Comparison of ENCODE assay signal across 9 mouse cellular contexts in genomic region chr2:173407133-173407532, GRCm38 (mm10).
A peak's percentile ranks its signal among the peaks of the same experiment; 100 is the strongest.
DNase-seq lines count a peak whose midpoint lies in the region; ATAC-seq and TF ChIP-seq lines count a peak whose summit lies in the region.
"Had no signal": no experiment of that assay in that cellular context is flagged by ENCODE, and none has a peak within 500 bp of the region (broad histone marks: within the 10 kb centered on the region; RNA-seq: fewer than 3 reads in every experiment).

No protein-coding gene starts in this region.

- peaks cover 19% of the 10 kb centered on the region; the same call in 1 of the 2 replicates for H3K4me1 ChIP-seq in forebrain, embryonic 11.5 days (replicated peaks; ENCODE audit: control insufficient read depth, insufficient read depth, low read length)
- peaks cover 13% of the 10 kb centered on the region for H3K4me1 ChIP-seq in hindbrain, embryonic 16.5 days (ENCODE audit: control insufficient read depth, insufficient read depth, low read depth, low read length)
- H3K4me1 ChIP-seq in midbrain, embryonic 10.5 days = peaks cover 37% of the 10 kb centered on the region

- POLR2A ChIA-PET in Patski (lab: Charles Lee) = no interaction called here

- H3K9me3 ChIP-seq in forebrain, embryonic 11.5 days (ENCODE audit: control insufficient read depth, low read length) = no peaks in the 10 kb centered on the region
- no peaks in the 10 kb centered on the region for H3K9me3 ChIP-seq in hindbrain, embryonic 16.5 days (ENCODE audit: control insufficient read depth, low read length)
- no peaks in the 10 kb centered on the region for H3K9me3 ChIP-seq in midbrain, embryonic 10.5 days (replicated peaks)

- TF ChIP-seq CTCF in Patski (IDR thresholded peaks at IDR 0.05) = no peak
- no peak for TF ChIP-seq CTCF in gastrocnemius, adult 2 months (IDR thresholded peaks at IDR 0.05)

- CTCF ChIA-PET in Patski (lab: Charles Lee) = interaction anchor here (1.0 to 1.4 kb wide), 2 partner anchors 131 to 188 kb away, joined by 3 to 4 read pairs; partner anchors contain the start of genes Pmepa1 and Zbp1

- no peaks in the 10 kb centered on the region for H3K27me3 ChIP-seq in Patski
- H3K27me3 ChIP-seq in forebrain, embryonic 11.5 days (ENCODE audit: control insufficient read depth, insufficient read depth, low read length) = no peaks in the 10 kb centered on the region
- H3K27me3 ChIP-seq in hindbrain, embryonic 16.5 days (replicated peaks; ENCODE audit: control insufficient read depth, insufficient read depth, low read length) = no peaks in the 10 kb centered on the region
- H3K27me3 ChIP-seq in midbrain, embryonic 10.5 days (ENCODE audit: low read depth, poor library complexity, severe bottlenecking) = 0 out of 2 replicates have a peak, but pooled peaks cover 4% of the 10 kb centered on the region

- peak overlapping the region; percentile 74 for H3K27ac ChIP-seq in forebrain, embryonic 11.5 days (ENCODE audit: low read depth, low read length)
- no peak overlapping the region for H3K27ac ChIP-seq in hindbrain, embryonic 16.5 days (ENCODE audit: low read depth, low read length)
- H3K27ac ChIP-seq in midbrain, embryonic 10.5 days (replicated peaks) = peak overlapping the region; percentile 52
- H3K27ac ChIP-seq in gastrocnemius, adult 2 months = no peak overlapping the region

- H3K4me2 ChIP-seq in forebrain, embryonic 11.5 days (ENCODE audit: low read depth, low read length, severe bottlenecking) = no peak overlapping the region
- H3K4me2 ChIP-seq in hindbrain, embryonic 16.5 days (ENCODE audit: low read length) = no peak overlapping the region

- in situ Hi-C loops in Patski (cut with MboI; ENCODE audit: low pct_unique_long_range_greater_than_20kb) = no loop called here

- intact Hi-C loops in gastrocnemius, adult 2 months (cut with DNase I) = no loop called here

- DNase-seq in Patski (ENCODE audit: low read depth, low spot score) = peak; percentile 28
- no peak for DNase-seq in forebrain, embryonic 11.5 days (ENCODE audit: low spot score)
- DNase-seq in midbrain, embryonic 10.5 days (ENCODE audit: low spot score) = no peak
- DNase-seq in retina, embryonic 14.5 days (ENCODE audit: low spot score) = no peak
- DNase-seq in spleen, postnatal 36 days (ENCODE audit: low spot score in 2 of 2) = no peak
- DNase-seq in heart, postnatal 4 days = no peak
- DNase-seq in gastrocnemius, adult 2 months = no peak
- DNase-seq: thymus, adult 18-20 months had no signal

- H3K4me3 ChIP-seq in forebrain, embryonic 11.5 days (ENCODE audit: low read depth, low read length) = no peak overlapping the region
- H3K4me3 ChIP-seq in hindbrain, embryonic 16.5 days (ENCODE audit: low read length) = no peak overlapping the region
- H3K4me3 ChIP-seq in midbrain, embryonic 10.5 days = no peak overlapping the region
- no peak overlapping the region for H3K4me3 ChIP-seq in gastrocnemius, adult 2 months

- WGBS in forebrain, embryonic 11.5 days = 70% methylated on average over 3 of the region's 3 CpGs
- WGBS in hindbrain, embryonic 16.5 days = 50% methylated on average over 3 of the region's 3 CpGs
- 83% methylated on average over 3 of the region's 3 CpGs for WGBS in midbrain, embryonic 10.5 days

- H3K9ac ChIP-seq in forebrain, embryonic 11.5 days (ENCODE audit: low read length) = no peak overlapping the region
- H3K9ac ChIP-seq in hindbrain, embryonic 16.5 days (ENCODE audit: low read depth, low read length) = no peak overlapping the region

- no peaks in the 10 kb centered on the region for H3K36me3 ChIP-seq in forebrain, embryonic 11.5 days (ENCODE audit: control insufficient read depth, insufficient read depth, low read length)
- H3K36me3 ChIP-seq in hindbrain, embryonic 16.5 days (ENCODE audit: control insufficient read depth, insufficient read depth, low read length) = no peaks in the 10 kb centered on the region
- H3K36me3 ChIP-seq in midbrain, embryonic 10.5 days = no peaks in the 10 kb centered on the region

- ATAC-seq in Patski = peak; percentile 91
- peak; percentile 47 for ATAC-seq in forebrain, embryonic 11.5 days (replicated peaks; ENCODE audit: low FRiP score)
- peak; percentile 55 for ATAC-seq in hindbrain, embryonic 16.5 days

Comparison
In these comparisons a context has a peak if more than half of its experiments do, and no peak if none do; other contexts are left out.
1. H3K27ac ChIP-seq: peak in forebrain, embryonic 11.5 days (single experiment) and midbrain, embryonic 10.5 days (single experiment); none in hindbrain, embryonic 16.5 days (single experiment) and gastrocnemius, adult 2 months (single experiment).
2. Peak in every context shown above with its lines, with median percentiles within 50 percentile points of each other: ATAC-seq.